Mouse (Mus musculus): Measurements from ENCODE around the gene Zzz3. TPM values are rescaled to one million over a fixed set of nuclear protein-coding genes. Genes with fewer than 3 reads are reported as not detected.

Gene Zzz3
- polyA plus RNA-seq, 1 experiment from 2014 or later = 61.2 TPM

DNA sequence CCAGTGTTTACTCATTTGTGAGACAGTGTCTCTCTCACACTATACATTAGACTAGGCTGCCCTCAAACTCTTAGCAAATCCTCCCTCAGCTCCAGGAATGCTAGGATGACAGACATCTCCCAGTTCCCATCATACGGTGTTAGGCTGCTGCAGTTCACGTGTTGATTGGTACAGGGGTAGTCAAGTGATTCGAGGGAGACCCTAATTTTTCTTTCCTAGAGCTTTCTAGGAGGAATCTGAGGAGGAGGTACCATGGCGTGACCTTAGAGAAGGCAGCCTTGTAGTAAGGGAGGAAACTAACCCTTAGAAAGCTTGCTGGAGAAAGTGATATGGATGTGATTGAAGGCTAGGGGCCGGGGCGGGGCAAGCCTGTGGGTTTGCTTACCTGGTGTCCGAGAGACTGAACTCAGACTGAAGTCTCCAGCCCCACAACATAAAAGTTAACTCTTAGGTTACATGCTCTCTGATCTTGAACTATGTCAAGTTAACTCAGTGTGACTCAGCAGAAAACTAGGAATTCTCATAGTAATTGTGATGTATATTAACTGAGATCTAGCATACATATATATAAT, 15.8 kb downstream of the Zzz3 start:
- ATAC-seq (ENCODE audit: low FRiP score) (no peak), DNase-seq (ENCODE audit: low spot score) (no peak)
- 88% methylated on average over 7 of the region's 7 CpGs for WGBS
- Histone ChIP-seq H3K27ac (ENCODE audit: low read depth, low read length) (no peak overlapping the region), H3K4me1 (replicated peaks; ENCODE audit: control insufficient read depth, insufficient read depth, low read length) (no peaks in the 10 kb centered on the region), H3K36me3 (ENCODE audit: control insufficient read depth, insufficient read depth, low read length) (no peaks in the 10 kb centered on the region), H3K4me2 (replicated peaks; ENCODE audit: low read depth, low read length) (no peak overlapping the region), H3K27me3 (ENCODE audit: control insufficient read depth, insufficient read depth, low read length) (no peaks in the 10 kb centered on the region), H3K9me3 (ENCODE audit: control insufficient read depth, low read length) (no peaks in the 10 kb centered on the region), H3K9ac (ENCODE audit: low read depth, low read length) (no peak overlapping the region), H3K4me3 (ENCODE audit: low read depth, low read length) (no peak overlapping the region)

DNA sequence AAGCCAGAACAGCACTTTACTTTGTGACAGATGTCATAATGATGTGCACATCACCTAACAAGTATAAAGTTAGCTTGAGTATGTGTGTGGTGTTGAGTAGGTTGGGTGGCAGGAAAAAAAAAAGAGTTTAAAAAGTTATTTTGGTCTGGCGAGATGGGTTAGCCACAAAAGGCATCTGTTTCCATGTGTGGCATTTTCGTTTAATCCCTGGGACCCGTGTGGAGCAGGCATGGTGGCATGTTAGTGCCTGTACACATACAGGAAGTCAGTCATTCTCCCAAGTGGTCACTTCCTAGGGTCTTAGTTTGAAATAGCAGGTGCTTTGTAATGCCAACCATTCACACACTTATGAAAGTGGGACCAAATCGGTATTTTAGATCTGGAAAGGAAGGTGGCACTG, 17.1 kb downstream of the Zzz3 start:
- 88% methylated on average over 4 of the region's 4 CpGs for WGBS
- Histone ChIP-seq H3K27me3 (ENCODE audit: control insufficient read depth, insufficient read depth, low read length) (no peaks in the 10 kb centered on the region), H3K36me3 (ENCODE audit: control insufficient read depth, insufficient read depth, low read length) (no peaks in the 10 kb centered on the region), H3K9ac (ENCODE audit: low read depth, low read length) (no peak overlapping the region), H3K27ac (ENCODE audit: low read depth, low read length) (no peak overlapping the region), H3K4me2 (replicated peaks; ENCODE audit: low read depth, low read length) (no peak overlapping the region), H3K9me3 (ENCODE audit: control insufficient read depth, low read length) (no peaks in the 10 kb centered on the region), H3K4me1 (replicated peaks; ENCODE audit: control insufficient read depth, insufficient read depth, low read length) (no peaks in the 10 kb centered on the region), H3K4me3 (ENCODE audit: low read depth, low read length) (no peak overlapping the region)
- ATAC-seq (ENCODE audit: low FRiP score) = no peak
- no peak for DNase-seq (ENCODE audit: low spot score)

DNA sequence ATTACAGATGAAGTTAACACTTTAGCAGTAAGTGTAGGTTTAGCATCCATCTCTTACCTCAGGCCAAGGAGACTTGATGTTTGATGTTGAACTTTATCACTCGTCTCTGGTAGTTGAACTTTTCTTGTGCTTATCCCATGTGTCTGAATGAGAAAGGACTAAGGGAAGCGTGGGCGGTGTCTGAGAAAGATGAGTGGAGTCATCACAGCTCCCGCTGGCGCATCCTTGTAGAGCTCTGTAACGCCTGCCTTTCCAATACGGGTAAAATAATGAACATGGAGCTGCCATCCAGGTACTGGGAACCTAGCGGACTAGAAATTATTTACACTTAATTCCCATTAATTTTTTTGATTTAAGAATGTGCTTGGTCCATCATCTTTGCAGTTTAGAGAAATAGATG, 33.7 kb downstream of the Zzz3 start:
- Histone ChIP-seq H3K36me3 (ENCODE audit: control insufficient read depth, insufficient read depth, low read length) (peaks cover 7% of the 10 kb centered on the region; the same call in 1 of the 2 replicates), H3K27me3 (ENCODE audit: control insufficient read depth, insufficient read depth, low read length) (no peaks in the 10 kb centered on the region), H3K4me3 (ENCODE audit: low read depth, low read length) (no peak overlapping the region), H3K9me3 (ENCODE audit: control insufficient read depth, low read length) (no peaks in the 10 kb centered on the region), H3K27ac (ENCODE audit: low read depth, low read length) (no peak overlapping the region), H3K4me1 (replicated peaks; ENCODE audit: control insufficient read depth, insufficient read depth, low read length) (no peaks in the 10 kb centered on the region), H3K9ac (ENCODE audit: low read depth, low read length) (no peak overlapping the region), H3K4me2 (replicated peaks; ENCODE audit: low read depth, low read length) (no peak overlapping the region)
- ATAC-seq (ENCODE audit: low FRiP score) = no peak
- 94% methylated on average over 8 of the region's 8 CpGs for WGBS
- no peak for DNase-seq (ENCODE audit: low spot score)

DNA sequence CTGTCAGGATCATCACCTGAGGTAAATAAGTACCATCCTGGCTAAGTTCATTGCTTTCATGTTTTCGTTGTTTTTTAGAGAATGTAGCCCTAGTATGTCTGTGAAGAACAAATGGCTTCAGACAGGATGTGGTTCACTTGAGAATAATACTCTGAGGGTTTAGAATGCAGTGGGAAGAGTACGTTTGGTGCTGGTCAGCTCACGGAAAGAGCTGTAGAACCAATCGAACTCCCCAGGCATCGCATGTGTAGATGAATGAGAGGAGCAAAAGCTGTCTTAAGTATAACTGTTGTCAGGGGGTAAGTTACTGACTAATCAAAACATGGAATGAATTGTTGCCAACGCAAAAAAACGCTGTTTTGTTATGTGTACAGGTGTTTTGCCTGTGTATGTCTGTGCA, 37.4 kb downstream of the Zzz3 start:
- 94% methylated on average over 7 of the region's 7 CpGs for WGBS
- H3K9ac ChIP-seq (ENCODE audit: low read depth, low read length) = no peak overlapping the region
- peaks cover 4% of the 10 kb centered on the region; the same call in 1 of the 2 replicates for H3K36me3 ChIP-seq (ENCODE audit: control insufficient read depth, insufficient read depth, low read length)
- no peaks in the 10 kb centered on the region for H3K27me3 ChIP-seq (ENCODE audit: control insufficient read depth, insufficient read depth, low read length)
- no peak overlapping the region for H3K4me2 ChIP-seq (replicated peaks; ENCODE audit: low read depth, low read length)
- no peak overlapping the region for H3K27ac ChIP-seq (ENCODE audit: low read depth, low read length)
- H3K4me1 ChIP-seq (replicated peaks; ENCODE audit: control insufficient read depth, insufficient read depth, low read length) = no peaks in the 10 kb centered on the region
- DNase-seq (ENCODE audit: low spot score) = no peak
- no peaks in the 10 kb centered on the region for H3K9me3 ChIP-seq (ENCODE audit: control insufficient read depth, low read length)
- no peak overlapping the region for H3K4me3 ChIP-seq (ENCODE audit: low read depth, low read length)
- ATAC-seq (ENCODE audit: low FRiP score) = no peak

DNA sequence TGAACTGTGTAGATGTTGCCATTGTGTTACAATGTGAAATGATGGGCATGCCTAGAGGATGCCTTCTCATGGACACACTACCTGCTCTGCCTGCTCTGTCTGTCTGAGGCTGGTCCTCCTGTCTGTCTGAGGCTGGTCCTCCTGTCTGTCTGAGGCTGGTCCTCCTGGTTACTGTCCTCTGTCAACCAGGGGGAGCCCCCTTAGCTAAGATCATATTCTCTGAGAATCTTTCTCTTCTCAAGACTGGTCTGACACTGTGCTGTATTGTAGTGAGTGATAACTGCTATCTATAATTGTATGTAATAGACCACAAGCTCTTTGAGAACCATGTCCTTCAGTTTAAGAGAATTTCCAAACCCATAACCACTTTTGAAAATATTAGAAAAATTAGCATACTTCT, 40.3 kb downstream of the Zzz3 start:
- Histone ChIP-seq H3K27ac (ENCODE audit: low read depth, low read length) (no peak overlapping the region), H3K4me2 (replicated peaks; ENCODE audit: low read depth, low read length) (no peak overlapping the region), H3K4me3 (ENCODE audit: low read depth, low read length) (no peak overlapping the region), H3K4me1 (replicated peaks; ENCODE audit: control insufficient read depth, insufficient read depth, low read length) (no peaks in the 10 kb centered on the region), H3K36me3 (ENCODE audit: control insufficient read depth, insufficient read depth, low read length) (no peaks in the 10 kb centered on the region), H3K27me3 (ENCODE audit: control insufficient read depth, insufficient read depth, low read length) (no peaks in the 10 kb centered on the region), H3K9me3 (ENCODE audit: control insufficient read depth, low read length) (no peaks in the 10 kb centered on the region), H3K9ac (ENCODE audit: low read depth, low read length) (no peak overlapping the region)
- ATAC-seq (ENCODE audit: low FRiP score) (no peak), DNase-seq (ENCODE audit: low spot score) (no peak)

DNA sequence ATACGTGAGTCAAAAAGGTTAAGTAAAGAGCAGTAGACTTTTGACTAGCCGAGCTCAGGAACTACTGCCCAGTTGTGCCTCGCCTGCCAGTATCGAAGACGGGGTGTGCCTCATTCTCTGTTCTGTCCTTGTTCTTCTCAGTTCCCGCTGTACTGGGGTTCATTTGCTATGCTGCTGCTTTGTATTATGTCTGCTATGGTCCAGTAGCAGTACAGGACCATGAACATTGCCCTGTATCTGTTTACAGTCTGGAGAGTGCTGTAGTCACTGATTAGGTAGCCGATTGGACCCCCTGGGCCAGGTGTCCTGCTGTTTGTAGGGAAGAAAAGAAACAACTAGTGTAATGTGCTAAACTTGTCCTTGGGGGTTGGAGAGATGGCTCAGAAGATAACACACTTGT, 42.8 kb downstream of the Zzz3 start:
- Histone ChIP-seq H3K9me3 (ENCODE audit: control insufficient read depth, low read length) (no peaks in the 10 kb centered on the region), H3K4me1 (replicated peaks; ENCODE audit: control insufficient read depth, insufficient read depth, low read length) (no peaks in the 10 kb centered on the region), H3K27me3 (ENCODE audit: control insufficient read depth, insufficient read depth, low read length) (no peaks in the 10 kb centered on the region), H3K36me3 (ENCODE audit: control insufficient read depth, insufficient read depth, low read length) (no peaks in the 10 kb centered on the region), H3K27ac (ENCODE audit: low read depth, low read length) (no peak overlapping the region), H3K4me2 (replicated peaks; ENCODE audit: low read depth, low read length) (no peak overlapping the region), H3K9ac (ENCODE audit: low read depth, low read length) (no peak overlapping the region), H3K4me3 (ENCODE audit: low read depth, low read length) (no peak overlapping the region)
- 97% methylated on average over 7 of the region's 7 CpGs for WGBS
- ATAC-seq (ENCODE audit: low FRiP score) (no peak), DNase-seq (ENCODE audit: low spot score) (no peak)

DNA sequence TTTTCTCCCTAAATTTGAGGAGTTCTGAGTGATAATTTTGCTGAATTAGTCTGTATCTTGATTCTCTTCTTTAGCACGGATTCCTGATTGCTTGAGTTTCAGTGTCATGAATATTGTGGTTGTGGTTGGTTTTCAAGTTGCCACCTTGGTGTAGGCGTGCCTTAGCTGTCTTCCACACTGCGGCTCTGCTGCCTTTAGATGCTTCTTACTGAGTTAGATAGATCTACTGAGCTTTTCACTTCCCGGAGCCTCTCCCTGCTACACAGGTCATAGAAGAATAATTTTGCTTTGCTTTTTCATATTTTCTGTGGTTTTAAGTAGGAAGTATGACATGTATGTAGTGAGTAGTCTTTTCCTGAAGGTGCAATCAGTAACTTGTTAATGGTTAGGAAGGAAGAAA, 47.5 kb downstream of the Zzz3 start:
- Histone ChIP-seq H3K27me3 (ENCODE audit: control insufficient read depth, insufficient read depth, low read length) (no peaks in the 10 kb centered on the region), H3K4me3 (ENCODE audit: low read depth, low read length) (no peak overlapping the region), H3K9ac (ENCODE audit: low read depth, low read length) (no peak overlapping the region), H3K36me3 (ENCODE audit: control insufficient read depth, insufficient read depth, low read length) (no peaks in the 10 kb centered on the region), H3K4me1 (replicated peaks; ENCODE audit: control insufficient read depth, insufficient read depth, low read length) (no peaks in the 10 kb centered on the region), H3K9me3 (ENCODE audit: control insufficient read depth, low read length) (no peaks in the 10 kb centered on the region), H3K4me2 (replicated peaks; ENCODE audit: low read depth, low read length) (no peak overlapping the region), H3K27ac (ENCODE audit: low read depth, low read length) (no peak overlapping the region)
- no peak for DNase-seq (ENCODE audit: low spot score)
- no peak for ATAC-seq (ENCODE audit: low FRiP score)
- 93% methylated on average over 4 of the region's 4 CpGs for WGBS

DNA sequence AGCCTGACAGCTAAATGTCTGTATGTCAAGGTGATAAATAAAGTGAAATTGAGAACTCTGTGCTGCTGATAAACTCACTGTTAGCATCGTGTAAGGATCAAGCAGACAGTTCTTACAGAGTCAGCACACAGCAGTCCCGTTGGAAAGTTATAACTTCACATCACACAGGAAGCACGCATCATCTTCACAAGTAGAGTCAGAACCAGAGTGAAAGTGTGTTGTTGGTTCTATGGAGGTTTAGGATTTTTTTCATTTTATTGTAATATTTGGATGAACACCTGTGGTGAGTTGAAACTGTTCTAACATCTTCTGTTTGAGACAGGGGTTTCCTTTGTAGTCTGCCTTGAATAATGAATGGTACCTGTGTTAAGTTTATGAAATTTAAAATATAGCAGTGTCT, 48.8 kb downstream of the Zzz3 start:
- Histone ChIP-seq H3K36me3 (ENCODE audit: control insufficient read depth, insufficient read depth, low read length) (no peaks in the 10 kb centered on the region), H3K9me3 (ENCODE audit: control insufficient read depth, low read length) (no peaks in the 10 kb centered on the region), H3K4me1 (replicated peaks; ENCODE audit: control insufficient read depth, insufficient read depth, low read length) (no peaks in the 10 kb centered on the region), H3K27me3 (ENCODE audit: control insufficient read depth, insufficient read depth, low read length) (no peaks in the 10 kb centered on the region), H3K27ac (ENCODE audit: low read depth, low read length) (no peak overlapping the region), H3K9ac (ENCODE audit: low read depth, low read length) (no peak overlapping the region), H3K4me2 (replicated peaks; ENCODE audit: low read depth, low read length) (no peak overlapping the region), H3K4me3 (ENCODE audit: low read depth, low read length) (no peak overlapping the region)
- DNase-seq (ENCODE audit: low spot score) (no peak), ATAC-seq (ENCODE audit: low FRiP score) (no peak)
- WGBS = 96% methylated on average over 3 of the region's 3 CpGs

DNA sequence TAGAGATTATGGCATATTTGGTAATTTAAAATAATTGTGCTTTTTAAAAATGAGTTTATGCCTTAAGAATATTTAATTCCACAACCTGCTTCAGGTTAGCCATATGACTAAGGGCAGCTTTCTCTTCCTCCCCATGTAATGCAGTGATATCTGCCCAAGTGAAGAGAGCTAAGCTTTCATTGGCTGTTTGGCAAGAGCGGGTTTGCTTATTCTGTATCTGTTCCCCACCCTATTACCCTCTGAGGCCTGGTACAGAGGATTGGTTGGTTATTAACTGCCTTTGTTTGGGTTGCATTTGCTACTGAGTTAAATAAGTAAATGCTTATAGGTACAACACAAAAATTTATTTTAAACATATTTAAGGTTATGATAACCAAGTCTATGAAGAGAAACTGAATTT, 51.7 kb downstream of the Zzz3 start:
- WGBS = 91% methylated on average over 1 of the region's 1 CpGs
- no peaks in the 10 kb centered on the region for H3K27me3 ChIP-seq (ENCODE audit: control insufficient read depth, insufficient read depth, low read length)
- 0 out of 2 replicates have a peak, but pooled peaks cover 2% of the 10 kb centered on the region for H3K36me3 ChIP-seq (ENCODE audit: control insufficient read depth, insufficient read depth, low read length)
- no peak overlapping the region for H3K9ac ChIP-seq (ENCODE audit: low read depth, low read length)
- no peaks in the 10 kb centered on the region for H3K9me3 ChIP-seq (ENCODE audit: control insufficient read depth, low read length)
- H3K4me3 ChIP-seq (ENCODE audit: low read depth, low read length) = no peak overlapping the region
- H3K27ac ChIP-seq (ENCODE audit: low read depth, low read length) = no peak overlapping the region
- DNase-seq (ENCODE audit: low spot score) = no peak
- ATAC-seq (ENCODE audit: low FRiP score) = no peak
- no peaks in the 10 kb centered on the region for H3K4me1 ChIP-seq (replicated peaks; ENCODE audit: control insufficient read depth, insufficient read depth, low read length)
- no peak overlapping the region for H3K4me2 ChIP-seq (replicated peaks; ENCODE audit: low read depth, low read length)
